Mouse (Mus musculus): ENCODE measurements around the gene Bicd1. TPM values are rescaled to one million over a fixed set of nuclear protein-coding genes. Genes with fewer than 3 reads are reported as not detected.
"Not testable (repeated sequence)": the region's sequence is repeated elsewhere in the genome, so short reads cannot be mapped to it uniquely, and the experiment has no call there.

Bicd1 gene
- total RNA-seq (2021), result 1 to 10 TPM; 5.1 to 6.0 TPM
- long read RNA-seq, experiment 1, result 0 reads
- long read RNA-seq, experiment 2, partial matches to known transcripts, result 1 of 1 reads
- long read RNA-seq, experiment 2, other reads (novel, unspliced or antisense), result 0 of 1 reads

GRCm38 (mm10) chr6:149408833-149409332 lies at the start of gene Bicd1:
Bicd1 (plus strand) TSS chr6:149408886.
- DNase-seq (ENCODE audit: low spot score in 2 of 2), result peak; percentile 59

- not testable (repeated sequence) for DNase-seq (ENCODE audit: low spot score in 2 of 2)
Measured at GRCm38 (mm10) chr6:149362533-149362932, 46.2 kb upstream of the Bicd1 start.

GRCm38 (mm10) chr6:149365975-149366374 lies 42.7 kb upstream of the Bicd1 start:
- not testable (repeated sequence) for DNase-seq (ENCODE audit: low spot score in 2 of 2)

- DNase-seq (ENCODE audit: low spot score in 2 of 2), result no peak
Measured at GRCm38 (mm10) chr6:149366403-149366802, 42.3 kb upstream of the Bicd1 start.

GRCm38 (mm10) chr6:149374986-149375457 lies 33.7 kb upstream of the Bicd1 start:
- DNase-seq (ENCODE audit: low spot score in 2 of 2), result peak; percentile 58 to 59

- no peak for DNase-seq (ENCODE audit: low spot score in 2 of 2)
Measured at GRCm38 (mm10) chr6:149383531-149383930, 25.2 kb upstream of the Bicd1 start.

- DNase-seq (ENCODE audit: low spot score in 2 of 2), result no peak
Measured at GRCm38 (mm10) chr6:149386389-149386788, 22.3 kb upstream of the Bicd1 start.

GRCm38 (mm10) chr6:149389626-149390025 lies 19.1 kb upstream of the Bicd1 start:
- DNase-seq (ENCODE audit: low spot score in 2 of 2), result not testable (repeated sequence)

- no peak for DNase-seq (ENCODE audit: low spot score in 2 of 2)
Measured at GRCm38 (mm10) chr6:149399396-149399795, 9.3 kb upstream of the Bicd1 start.

GRCm38 (mm10) chr6:149409341-149409740 lies 655 bp downstream of the Bicd1 start:
- DNase-seq (ENCODE audit: low spot score in 2 of 2), result peak in 1 of 2 experiments; percentile 11

- DNase-seq (ENCODE audit: low spot score in 2 of 2), result no peak
Measured at GRCm38 (mm10) chr6:149409845-149410244, 1.2 kb downstream of the Bicd1 start.

- no peak for DNase-seq (ENCODE audit: low spot score in 2 of 2)
Measured at GRCm38 (mm10) chr6:149413256-149413655, 4.6 kb downstream of the Bicd1 start.

- no peak for DNase-seq (ENCODE audit: low spot score in 2 of 2)
Measured at GRCm38 (mm10) chr6:149424748-149425147, 16.1 kb downstream of the Bicd1 start.

GRCm38 (mm10) chr6:149439140-149439539 lies 30.5 kb downstream of the Bicd1 start:
- DNase-seq (ENCODE audit: low spot score in 2 of 2), result no peak

GRCm38 (mm10) chr6:149442884-149443283 lies 34.2 kb downstream of the Bicd1 start:
- no peak for DNase-seq (ENCODE audit: low spot score in 2 of 2)

GRCm38 (mm10) chr6:149445854-149446253 lies 37.2 kb downstream of the Bicd1 start:
- no peak for DNase-seq (ENCODE audit: low spot score in 2 of 2)

- DNase-seq (ENCODE audit: low spot score in 2 of 2), result no peak
Measured at GRCm38 (mm10) chr6:149457324-149457723, 48.6 kb downstream of the Bicd1 start.

- DNase-seq (ENCODE audit: low spot score in 2 of 2), result no peak
Measured at GRCm38 (mm10) chr6:149460971-149461370, 52.3 kb downstream of the Bicd1 start.

- DNase-seq (ENCODE audit: low spot score in 2 of 2), result no peak
Measured at GRCm38 (mm10) chr6:149471477-149471876, 62.8 kb downstream of the Bicd1 start.

GRCm38 (mm10) chr6:149472441-149472840 lies 63.8 kb downstream of the Bicd1 start:
- not testable (repeated sequence) for DNase-seq (ENCODE audit: low spot score in 2 of 2)

GRCm38 (mm10) chr6:149481868-149482267 lies 73.2 kb downstream of the Bicd1 start:
- DNase-seq (ENCODE audit: low spot score in 2 of 2), result not testable (repeated sequence)

- no peak for DNase-seq (ENCODE audit: low spot score in 2 of 2)
Measured at GRCm38 (mm10) chr6:149494662-149495061, 86.0 kb downstream of the Bicd1 start.

- DNase-seq (ENCODE audit: low spot score in 2 of 2), result no peak
Measured at GRCm38 (mm10) chr6:149495925-149496324, 87.2 kb downstream of the Bicd1 start.

All from adrenal gland, adult 18-20 months (tissue).